Mouse (Mus musculus): ENCODE results near the gene Tmem35b.

Tmem35b gene

GRCm38 (mm10) chr4:127168211-127168913 is 44.9 kb downstream of the Tmem35b start:
- DNase-seq (ENCODE audit: low spot score): peak; percentile 78

- peak; percentile 42 for DNase-seq (ENCODE audit: low spot score)
Measured at GRCm38 (mm10) chr4:127168914-127169345, 45.4 kb downstream of the Tmem35b start, which contains the start of gene Dlgap3. Gene Dlgap3, plus strand, starts transcription at chr4:127169204.

GRCm38 (mm10) chr4:127169346-127170221 is 46.1 kb downstream of the Tmem35b start:
- peak; percentile 33 for DNase-seq (ENCODE audit: low spot score)

GRCm38 (mm10) chr4:127170866-127171265 is 47.4 kb downstream of the Tmem35b start:
- no peak for DNase-seq (ENCODE audit: low spot score)

- no peak for DNase-seq (ENCODE audit: low spot score)
Measured at GRCm38 (mm10) chr4:127171341-127171905, 47.9 kb downstream of the Tmem35b start.

- no peak for DNase-seq (ENCODE audit: low spot score)
Measured at GRCm38 (mm10) chr4:127172119-127172518, 48.6 kb downstream of the Tmem35b start.

GRCm38 (mm10) chr4:127172614-127173013 is 49.1 kb downstream of the Tmem35b start:
- no peak for DNase-seq (ENCODE audit: low spot score)

GRCm38 (mm10) chr4:127173461-127173860 is 50.0 kb downstream of the Tmem35b start:
- DNase-seq (ENCODE audit: low spot score): peak; percentile 82

GRCm38 (mm10) chr4:127174075-127174899 is 50.8 kb downstream of the Tmem35b start:
- DNase-seq (ENCODE audit: low spot score): no peak

GRCm38 (mm10) chr4:127174900-127175278 is 51.4 kb downstream of the Tmem35b start:
- no peak for DNase-seq (ENCODE audit: low spot score)

GRCm38 (mm10) chr4:127177961-127178360 is 54.5 kb downstream of the Tmem35b start:
- DNase-seq (ENCODE audit: low spot score): no peak

GRCm38 (mm10) chr4:127178671-127179070 is 55.2 kb downstream of the Tmem35b start:
- no peak for DNase-seq (ENCODE audit: low spot score)
